Mouse (Mus musculus): Measurements from ENCODE around the gene Ip6k3. TPM values are rescaled to one million over a fixed set of nuclear protein-coding genes. Genes with fewer than 3 reads are reported as not detected.

The Ip6k3 gene
- total and polyA plus RNA-seq, 3 experiments: 26.3 to 65.7 (median 53.9) TPM

- no peaks in the 10 kb centered on the region for H3K79me2 ChIP-seq (replicated peaks; ENCODE audit: control insufficient read depth, extremely low read depth, insufficient read depth, poor library complexity, severe bottlenecking)
- TF ChIP-seq ZKSCAN1 (IDR thresholded peaks at IDR 0.05; ENCODE audit: borderline replicate concordance, low read depth, low read length): no peak
- TF ChIP-seq JUND (conservative IDR thresholded peaks at IDR 0.05; ENCODE audit: low read depth, low read length): no peak
- no peak for TF ChIP-seq MAZ (IDR thresholded peaks at IDR 0.05; ENCODE audit: low read depth, low read length)
- no peak for TF ChIP-seq RCOR1 (conservative IDR thresholded peaks at IDR 0.05; ENCODE audit: low read depth, low read length)
- no peak for TF ChIP-seq NELFE (IDR thresholded peaks at IDR 0.05; ENCODE audit: low read depth, low read length)
These were observed 21.3 kb upstream of the Ip6k3 start for GRCm38 (mm10) chr17:27188883-27189282.

GRCm38 (mm10) chr17:27187059-27187458 lies 19.5 kb upstream of the Ip6k3 start:
- in situ Hi-C loops (cut with MboI; ENCODE audit: low pct_ligation_motif_present, low pct_unique_long_range_greater_than_20kb, low sequenced_read_pairs) (no loop called here), dilution Hi-C loops (cut with MboI; ENCODE audit: extremely low pct_ligation_motif_present, extremely low pct_unique_long_range_greater_than_20kb, low sequenced_read_pairs) (no loop called here)
- Histone ChIP-seq H3K4me2 (ENCODE audit: insufficient read depth, low read depth, poor library complexity, severe bottlenecking) (no peak overlapping the region), H3K4me1 (ENCODE audit: control insufficient read depth in 1 of 2, insufficient read depth in 2 of 2) (peaks cover 18 to 49% of the 10 kb centered on the region in 2 experiments), H3K4me3 (replicated peaks in 1 of 3; ENCODE audit: low read depth in 2 of 3, low read length in 2 of 3, poor library complexity in 1 of 3) (no peak overlapping the region), H3K27me3 (replicated peaks) (no peaks in the 10 kb centered on the region), H3K9ac (ENCODE audit: insufficient read depth, low read depth) (no peak overlapping the region), H3K9me3 (replicated peaks; ENCODE audit: low read length) (no peaks in the 10 kb centered on the region), H3K36me3 (replicated peaks in 1 of 2; ENCODE audit: control insufficient read depth in 1 of 2, insufficient read depth in 1 of 2, low read length in 1 of 2) (peaks cover 21 to 32% of the 10 kb centered on the region in 2 experiments), H3K79me2 (replicated peaks; ENCODE audit: control insufficient read depth, extremely low read depth, insufficient read depth, poor library complexity, severe bottlenecking) (no peaks in the 10 kb centered on the region), H3K27ac (ENCODE audit: insufficient read depth, low read depth) (no peak overlapping the region)
- TF ChIP-seq SMC3 (IDR thresholded peaks at IDR 0.05; ENCODE audit: low read depth, low read length) (no peak), USF1 (IDR thresholded peaks at IDR 0.05; ENCODE audit: low read depth, low read length) (no peak), MAX (IDR thresholded peaks at IDR 0.05; ENCODE audit: low read length) (no peak), ZC3H11A (IDR thresholded peaks at IDR 0.05; ENCODE audit: low read depth, low read length) (no peak), NRF1 (IDR thresholded peaks at IDR 0.05; ENCODE audit: low read depth, low read length) (no peak), IRF4 (IDR thresholded peaks at IDR 0.05; ENCODE audit: low read depth, low read length) (no peak), POLR2AphosphoS2 (IDR thresholded peaks at IDR 0.05; ENCODE audit: low read depth, low read length) (no peak), UBTF (IDR thresholded peaks at IDR 0.05; ENCODE audit: low read depth, low read length) (no peak)
- no peak for DNase-seq (ENCODE audit: extremely low read depth)

More at GRCm38 (mm10) chr17:27188883-27189282, 21.3 kb upstream of the Ip6k3 start:
- dilution Hi-C loops (cut with MboI; ENCODE audit: extremely low pct_ligation_motif_present, extremely low pct_unique_long_range_greater_than_20kb, low sequenced_read_pairs) (no loop called here), in situ Hi-C loops (cut with MboI; ENCODE audit: low pct_ligation_motif_present, low pct_unique_long_range_greater_than_20kb, low sequenced_read_pairs) (no loop called here)
- no peak overlapping the region for H3K27ac ChIP-seq (ENCODE audit: insufficient read depth, low read depth)
- peaks cover 37 to 50% of the 10 kb centered on the region in 2 experiments for H3K36me3 ChIP-seq (replicated peaks in 1 of 2; ENCODE audit: control insufficient read depth in 1 of 2, insufficient read depth in 1 of 2, low read length in 1 of 2)
- DNase-seq (ENCODE audit: extremely low read depth): no peak
- no peaks in the 10 kb centered on the region for H3K9me3 ChIP-seq (replicated peaks; ENCODE audit: low read length)
- H3K4me1 ChIP-seq (ENCODE audit: control insufficient read depth in 1 of 2, insufficient read depth in 2 of 2): peaks cover 0 to 35% of the 10 kb centered on the region in 2 experiments; a peak in 2 of 4 replicates
- no peak overlapping the region for H3K4me3 ChIP-seq (replicated peaks in 1 of 3; ENCODE audit: low read depth in 2 of 3, low read length in 2 of 3, poor library complexity in 1 of 3)
- no peaks in the 10 kb centered on the region for H3K27me3 ChIP-seq (replicated peaks)
- no peak overlapping the region for H3K4me2 ChIP-seq (ENCODE audit: insufficient read depth, low read depth, poor library complexity, severe bottlenecking)
- H3K9ac ChIP-seq (ENCODE audit: insufficient read depth, low read depth): no peak overlapping the region

GRCm38 (mm10) chr17:27186068-27186467 lies 18.5 kb upstream of the Ip6k3 start:
- Histone ChIP-seq H3K36me3 (replicated peaks in 1 of 2; ENCODE audit: control insufficient read depth in 1 of 2, insufficient read depth in 1 of 2, low read length in 1 of 2) (peaks cover 12 to 22% of the 10 kb centered on the region in 2 experiments), H3K4me3 (replicated peaks in 1 of 3; ENCODE audit: low read depth in 2 of 3, low read length in 2 of 3, poor library complexity in 1 of 3) (no peak overlapping the region), H3K4me2 (ENCODE audit: insufficient read depth, low read depth, poor library complexity, severe bottlenecking) (no peak overlapping the region), H3K27ac (ENCODE audit: insufficient read depth, low read depth) (no peak overlapping the region), H3K4me1 (ENCODE audit: control insufficient read depth in 1 of 2, insufficient read depth in 2 of 2) (peaks cover 28 to 59% of the 10 kb centered on the region in 2 experiments), H3K9me3 (replicated peaks; ENCODE audit: low read length) (no peaks in the 10 kb centered on the region), H3K9ac (ENCODE audit: insufficient read depth, low read depth) (no peak overlapping the region), H3K27me3 (replicated peaks) (no peaks in the 10 kb centered on the region), H3K79me2 (replicated peaks; ENCODE audit: control insufficient read depth, extremely low read depth, insufficient read depth, poor library complexity, severe bottlenecking) (no peaks in the 10 kb centered on the region)
- TF ChIP-seq RAD21 (IDR thresholded peaks at IDR 0.05; ENCODE audit: low read depth, low read length): no peak
- TF ChIP-seq ETS1 (conservative IDR thresholded peaks at IDR 0.05; ENCODE audit: low read depth, low read length): no peak
- no peak for TF ChIP-seq IRF4 (IDR thresholded peaks at IDR 0.05; ENCODE audit: low read depth, low read length)
- TF ChIP-seq SMC3 (IDR thresholded peaks at IDR 0.05; ENCODE audit: low read depth, low read length): no peak
- no peak for TF ChIP-seq USF1 (IDR thresholded peaks at IDR 0.05; ENCODE audit: low read depth, low read length)
- TF ChIP-seq ZNF384 (IDR thresholded peaks at IDR 0.05; ENCODE audit: low read depth, low read length): no peak
- no peak for TF ChIP-seq PAX5 (IDR thresholded peaks at IDR 0.05; ENCODE audit: low read length)
- no peak for TF ChIP-seq ZC3H11A (IDR thresholded peaks at IDR 0.05; ENCODE audit: low read depth, low read length)
- TF ChIP-seq NELFE (IDR thresholded peaks at IDR 0.05; ENCODE audit: low read depth, low read length): no peak
- TF ChIP-seq HCFC1 (IDR thresholded peaks at IDR 0.05; ENCODE audit: low read depth, low read length): no peak
- no peak for TF ChIP-seq ELF1 (IDR thresholded peaks at IDR 0.05; ENCODE audit: low read depth, low read length)
- no peak for DNase-seq (ENCODE audit: extremely low read depth)
- in situ Hi-C loops (cut with MboI; ENCODE audit: low pct_ligation_motif_present, low pct_unique_long_range_greater_than_20kb, low sequenced_read_pairs): no loop called here
- dilution Hi-C loops (cut with MboI; ENCODE audit: extremely low pct_ligation_motif_present, extremely low pct_unique_long_range_greater_than_20kb, low sequenced_read_pairs): no loop called here
